ENCODE assay signal across 18 mouse cellular contexts in the genomic region with DNA sequence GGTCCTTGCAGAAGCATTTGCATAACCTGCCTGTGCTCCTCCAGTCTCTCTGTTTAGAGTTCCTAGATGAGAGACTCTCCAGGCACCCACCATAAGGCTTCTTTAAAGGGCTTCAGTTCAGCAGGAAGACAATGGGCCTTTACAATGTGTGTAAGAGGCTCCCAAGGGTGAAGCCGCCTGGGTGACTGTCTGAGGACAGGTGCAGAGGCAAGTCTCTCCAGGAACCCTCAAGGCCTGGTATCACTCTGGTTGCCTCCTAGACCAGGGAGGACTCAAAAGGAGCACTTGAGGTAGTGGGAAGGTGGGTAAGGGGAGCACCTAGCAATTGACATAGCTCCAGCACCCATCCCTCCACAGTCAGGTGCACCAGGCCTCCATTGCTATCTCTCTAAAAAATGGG. TPM values are rescaled to one million over a fixed set of nuclear protein-coding genes. Genes with fewer than 3 reads are reported as not detected.
"Had no signal": no experiment of that assay in that cellular context is flagged by ENCODE, and none has a peak within 500 bp of the region (broad histone marks: within the 10 kb centered on the region; RNA-seq: fewer than 3 reads in every experiment).

No protein-coding gene starts in this region.

- H3K9me3 ChIP-seq: neural tube, embryonic 13.5 days; neural tube, embryonic 15.5 days; stomach, embryonic 15.5 days had no signal

- H3K27me3 ChIP-seq: stomach, embryonic 15.5 days had no signal

- H3K4me1 ChIP-seq: neural tube, embryonic 13.5 days; neural tube, embryonic 15.5 days; stomach, embryonic 15.5 days had no signal

- H3K36me3 ChIP-seq: neural tube, embryonic 13.5 days; neural tube, embryonic 15.5 days; stomach, embryonic 15.5 days had no signal

- DNase-seq: retina, postnatal 1 day; right cerebral cortex, adult 18-20 months; right cerebral cortex, postnatal 14 days; right cerebral cortex, postnatal 25 days; right cerebral cortex, postnatal 4 days; spleen, adult 18-20 months; thymus, adult 18-20 months; thymus, adult 2 months; thymus, postnatal 14 days; thymus, postnatal 25 days; thymus, postnatal 36 days; thymus, postnatal 4 days had no signal

- H3K4me3 ChIP-seq: neural tube, embryonic 13.5 days; neural tube, embryonic 15.5 days; stomach, embryonic 15.5 days had no signal

- H3K27ac ChIP-seq: neural tube, embryonic 13.5 days; neural tube, embryonic 15.5 days; stomach, embryonic 15.5 days; stomach, postnatal 0 days had no signal

RNA-seq across cellular contexts. Expression of gene Irx2, which starts 55.8 kb away (rescaled TPM):
- total RNA-seq: neutrophil, adult 5-6 weeks had no signal
- polyA plus RNA-seq: spleen, adult 2 months had no signal
